Mouse (Mus musculus): ENCODE measurements around the gene Serpina12.

The Serpina12 gene

GRCm38 (mm10) chr12:104002569-104003237, 41.5 kb downstream of the Serpina12 start:
- no peak for DNase-seq

GRCm38 (mm10) chr12:104000594-104000993, 43.6 kb downstream of the Serpina12 start:
- DNase-seq = no peak

- no peak for DNase-seq
These were observed 44.6 kb downstream of the Serpina12 start for GRCm38 (mm10) chr12:103999611-104000010.

- no peak for DNase-seq
These were observed 47.7 kb downstream of the Serpina12 start for GRCm38 (mm10) chr12:103996513-103996912.

- DNase-seq = peak; percentile 73
These were observed 48.8 kb downstream of the Serpina12 start for GRCm38 (mm10) chr12:103995292-103996072.

DNA sequence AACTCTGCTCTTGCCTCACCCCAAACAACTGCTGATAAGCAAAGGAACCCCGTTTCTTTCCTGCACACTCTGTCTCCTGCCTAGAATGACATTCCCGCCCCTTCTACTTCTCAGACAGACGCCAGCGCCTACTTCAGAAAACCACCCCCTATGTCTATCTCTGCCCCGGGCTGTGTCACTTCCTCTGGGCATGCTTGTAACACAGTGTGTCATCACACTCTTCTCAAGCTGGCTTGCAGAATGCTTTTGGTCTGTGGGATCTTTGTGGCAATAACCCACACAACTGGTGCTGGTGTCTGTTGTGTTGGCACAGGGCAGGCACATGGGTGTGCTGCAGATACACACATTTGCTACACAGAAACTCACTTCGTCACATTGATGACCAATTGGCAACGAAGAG, 51.3 kb downstream of the Serpina12 start:
- DNase-seq = no peak

DNA sequence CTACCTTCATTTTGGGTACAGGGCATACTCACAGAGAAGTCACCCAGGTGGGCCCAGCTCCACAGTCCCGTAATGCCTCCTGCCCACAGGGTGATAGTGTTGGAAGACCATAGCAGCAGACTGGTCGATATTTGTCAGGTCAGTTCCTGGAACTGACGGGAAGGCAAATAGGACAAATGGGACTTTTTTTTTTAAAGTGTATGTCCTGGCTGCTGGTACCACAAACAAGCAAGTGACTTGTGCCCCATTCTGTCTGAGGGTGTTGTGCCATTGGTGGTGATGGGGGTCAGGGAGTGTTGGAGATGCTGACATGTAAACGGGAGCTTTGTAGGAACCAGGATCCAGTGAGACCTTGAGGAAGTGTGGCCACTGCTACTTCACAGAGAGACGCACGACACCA, 54.4 kb downstream of the Serpina12 start, which contains the start of gene Serpina11:
Gene Serpina11, minus strand, starts transcription at position 101 of the 400 bp plus-strand sequence.
- no peak for DNase-seq

DNA sequence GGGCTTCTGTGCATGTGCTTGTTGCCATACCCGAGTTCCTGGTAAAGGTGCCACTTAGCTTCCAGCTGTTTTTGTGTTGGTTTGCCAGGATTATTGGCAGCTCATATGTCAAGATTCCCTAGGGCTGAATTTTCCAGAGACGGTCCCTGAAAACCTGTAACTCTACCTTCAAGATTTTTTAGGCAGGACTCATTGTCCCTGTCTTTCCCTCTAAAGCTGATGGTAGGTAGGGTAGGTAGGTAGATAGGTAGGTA, 54.8 kb downstream of the Serpina12 start:
- DNase-seq = no peak

- DNase-seq = no peak
These were observed 55.3 kb downstream of the Serpina12 start for GRCm38 (mm10) chr12:103988754-103989513.

- DNase-seq = no peak
These were observed 58.4 kb downstream of the Serpina12 start for GRCm38 (mm10) chr12:103985868-103986267.

DNA sequence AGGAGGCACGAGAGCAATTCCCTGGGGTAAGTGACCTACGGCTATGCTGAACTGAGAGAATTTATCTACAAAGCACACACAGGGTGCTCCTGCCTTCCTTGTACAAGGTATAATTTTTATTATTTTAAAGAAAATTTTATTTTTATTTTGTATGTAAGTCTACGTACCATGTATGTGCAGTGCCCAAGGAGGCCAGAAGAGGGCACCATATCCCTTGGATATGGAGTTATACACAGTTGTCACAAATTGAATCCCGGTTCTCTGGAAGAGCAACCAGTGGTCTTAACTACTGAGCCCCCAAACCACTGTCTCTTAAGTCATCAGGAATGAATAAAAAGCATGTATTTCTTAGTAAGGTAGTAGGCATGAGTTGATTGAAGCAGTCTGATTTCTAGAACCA, 59.3 kb downstream of the Serpina12 start:
- DNase-seq = peak; percentile 54

- DNase-seq = no peak
These were observed 62.4 kb downstream of the Serpina12 start for GRCm38 (mm10) chr12:103981646-103982360.

All from retina, postnatal 1 day (tissue).